Mouse (Mus musculus) embryo, embryonic 11.5 days (tissue): ENCODE measurements around the gene Prickle1.

Experiments
- DNase-seq: peaks from one replicate; pipeline ENCODE4 v3.0.0-alpha.2; 2012; ENCODE audit warnings: low read depth, low spot score

The Prickle1 gene

GRCm38 (mm10) chr15:93504808-93505207, 90.9 kb downstream of the Prickle1 start:
- no peak for DNase-seq

DNA sequence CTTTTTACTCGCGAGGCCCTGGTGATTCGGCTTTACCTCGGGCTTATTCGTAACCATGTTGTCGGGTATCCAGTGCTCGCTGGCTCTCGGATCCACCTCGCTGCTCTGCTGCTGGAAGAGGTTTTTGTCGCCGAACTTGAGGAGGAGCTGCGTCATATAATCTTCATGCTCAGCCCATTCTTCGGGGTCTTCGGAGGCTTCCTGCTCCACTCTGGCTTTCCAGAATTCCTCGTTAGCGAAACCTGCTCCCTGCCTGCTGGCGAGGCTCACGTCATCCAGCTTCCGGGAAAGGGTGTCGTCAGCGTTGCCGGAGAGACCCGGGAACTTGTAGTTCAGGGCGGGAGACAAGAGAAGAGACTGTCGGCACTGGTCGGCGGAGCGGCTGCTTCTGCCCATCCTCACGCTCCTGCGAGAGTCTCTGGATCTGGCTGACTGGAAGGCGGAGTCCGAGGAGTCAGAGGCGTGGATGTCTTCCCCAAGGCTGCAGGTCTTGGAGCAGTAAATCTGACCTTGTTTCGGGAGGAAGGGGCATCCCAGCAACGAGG, 92.4 kb downstream of the Prickle1 start:
- DNase-seq, result no peak

- no peak for DNase-seq
Measured at GRCm38 (mm10) chr15:93502703-93503102, 93.0 kb downstream of the Prickle1 start.

- no peak for DNase-seq
Measured at GRCm38 (mm10) chr15:93499866-93500265, 95.8 kb downstream of the Prickle1 start.

- no peak for DNase-seq
Measured at GRCm38 (mm10) chr15:93494700-93495099, 101.0 kb downstream of the Prickle1 start.

DNA sequence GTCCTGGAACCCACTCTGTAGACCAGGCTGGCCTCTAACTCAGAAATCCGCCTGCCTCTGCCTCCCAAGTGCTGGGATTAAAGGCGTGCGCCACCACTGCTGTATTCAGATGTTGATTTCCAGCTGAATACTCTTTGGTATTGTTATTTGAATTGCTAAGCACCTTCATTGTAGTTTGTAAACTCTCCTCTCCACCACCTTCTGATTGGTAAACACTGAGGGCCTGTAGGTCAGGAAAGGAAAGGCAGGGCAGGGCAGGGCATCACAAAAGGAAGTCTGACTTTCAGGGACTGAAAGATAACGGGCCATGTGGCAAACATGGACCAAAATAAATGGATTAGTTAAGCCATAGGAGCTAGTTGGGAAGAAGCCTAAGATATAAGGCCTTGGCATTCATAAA, 106.1 kb downstream of the Prickle1 start:
- no peak for DNase-seq

- no peak for DNase-seq
Measured at GRCm38 (mm10) chr15:93486066-93486465, 109.6 kb downstream of the Prickle1 start.

DNA sequence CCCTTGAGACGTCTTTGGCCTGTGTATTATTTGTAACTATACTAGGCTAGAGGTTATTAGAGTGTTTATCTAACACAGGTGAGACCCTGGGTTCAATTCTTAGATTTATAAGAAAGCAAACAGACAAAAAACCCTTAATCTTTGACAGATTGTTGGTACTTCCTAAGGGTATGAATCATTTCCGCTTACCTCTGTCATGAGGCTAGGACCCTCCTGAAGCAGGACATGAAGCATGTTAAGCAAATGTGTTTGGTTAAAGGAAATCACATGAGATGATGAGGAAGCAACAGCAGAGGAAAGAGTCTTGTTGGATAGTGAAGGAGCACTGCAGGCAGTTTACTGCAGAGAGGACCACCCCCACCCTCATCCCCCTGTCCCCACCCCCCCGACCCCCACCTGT, 110.4 kb downstream of the Prickle1 start:
- no peak for DNase-seq

GRCm38 (mm10) chr15:93484261-93484710, 111.4 kb downstream of the Prickle1 start:
- no peak for DNase-seq

GRCm38 (mm10) chr15:93481112-93481511, 114.6 kb downstream of the Prickle1 start:
- DNase-seq, result no peak

DNA sequence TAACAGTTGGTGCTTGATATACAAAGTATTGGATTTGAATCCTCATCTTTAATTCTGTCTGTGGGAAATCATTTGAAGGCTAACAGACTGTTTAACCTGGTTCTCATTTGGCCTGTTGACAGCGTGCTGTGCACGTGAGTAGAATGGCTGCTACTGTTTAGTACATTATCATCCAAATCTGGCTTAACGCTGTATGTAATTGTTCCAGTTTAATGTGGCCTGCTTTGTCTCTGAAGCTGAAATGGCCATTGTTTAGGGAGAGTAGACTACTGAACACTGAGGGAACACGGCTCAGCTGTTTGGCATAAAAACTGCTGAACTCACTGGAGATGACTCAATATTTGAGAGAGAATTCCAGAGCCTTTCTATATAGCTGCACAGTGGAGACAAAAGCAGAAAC, 116.2 kb downstream of the Prickle1 start:
- no peak for DNase-seq

- no peak for DNase-seq
Measured at GRCm38 (mm10) chr15:93478676-93479075, 117.0 kb downstream of the Prickle1 start.

DNA sequence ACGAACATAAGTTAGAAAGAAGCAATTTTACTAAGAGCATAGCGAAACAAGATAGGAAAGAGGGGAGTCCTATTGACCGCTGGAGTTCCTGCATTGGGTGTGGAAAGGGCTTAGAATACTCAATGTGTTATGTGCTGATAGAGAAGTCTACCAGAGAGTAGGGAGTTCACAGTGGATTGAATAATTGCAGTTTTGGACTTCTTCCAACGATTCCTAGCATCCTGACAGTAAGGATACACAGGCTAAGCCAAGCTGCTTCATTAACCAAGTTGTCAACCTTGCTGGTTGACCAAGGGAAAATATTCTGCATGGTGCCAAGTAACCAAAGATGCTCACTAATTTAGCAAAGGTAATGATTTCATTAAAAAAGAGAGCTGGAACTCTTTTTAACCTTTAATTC, 118.0 kb downstream of the Prickle1 start:
- no peak for DNase-seq

DNA sequence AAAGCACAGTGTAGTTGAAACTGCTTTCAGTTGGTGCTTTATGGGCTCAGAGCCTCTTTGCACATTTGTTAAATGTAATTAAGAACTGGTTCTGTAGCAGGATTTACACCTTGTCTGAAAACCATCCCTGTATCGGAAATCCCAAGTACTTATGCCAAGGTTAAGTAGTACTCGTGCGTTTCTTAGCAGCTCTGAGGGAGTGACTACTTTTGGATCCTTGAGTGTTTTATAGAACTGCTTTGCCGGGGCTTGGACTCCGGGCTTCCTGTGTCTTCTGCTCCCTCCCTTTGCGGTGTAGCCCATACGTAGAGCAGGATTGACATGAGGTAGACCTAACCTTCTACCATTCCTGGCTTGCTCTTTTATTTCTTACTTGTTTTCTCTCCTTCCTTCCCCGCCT, 120.0 kb downstream of the Prickle1 start:
- DNase-seq, result no peak

GRCm38 (mm10) chr15:93474277-93474676, 121.4 kb downstream of the Prickle1 start:
- no peak for DNase-seq

DNA sequence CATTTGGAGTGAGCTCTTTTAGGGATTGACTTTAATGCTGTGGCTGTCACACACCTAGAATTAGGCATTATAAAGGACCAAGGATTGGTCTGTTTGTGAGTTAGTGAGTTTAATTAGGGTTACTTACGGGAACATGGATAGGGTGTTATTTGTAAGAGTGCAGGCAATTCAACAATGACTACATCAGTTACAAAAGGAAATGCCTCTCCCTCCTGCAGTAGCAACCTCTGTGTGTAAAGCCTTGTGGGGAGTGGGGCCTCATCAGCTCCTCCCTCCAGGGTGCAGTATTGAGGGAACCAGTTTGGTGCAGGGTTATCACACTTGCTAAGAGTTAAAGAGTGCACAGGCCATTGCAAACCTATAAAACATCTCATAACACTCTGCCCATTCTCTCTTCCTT, 123.6 kb downstream of the Prickle1 start:
- no peak for DNase-seq

DNA sequence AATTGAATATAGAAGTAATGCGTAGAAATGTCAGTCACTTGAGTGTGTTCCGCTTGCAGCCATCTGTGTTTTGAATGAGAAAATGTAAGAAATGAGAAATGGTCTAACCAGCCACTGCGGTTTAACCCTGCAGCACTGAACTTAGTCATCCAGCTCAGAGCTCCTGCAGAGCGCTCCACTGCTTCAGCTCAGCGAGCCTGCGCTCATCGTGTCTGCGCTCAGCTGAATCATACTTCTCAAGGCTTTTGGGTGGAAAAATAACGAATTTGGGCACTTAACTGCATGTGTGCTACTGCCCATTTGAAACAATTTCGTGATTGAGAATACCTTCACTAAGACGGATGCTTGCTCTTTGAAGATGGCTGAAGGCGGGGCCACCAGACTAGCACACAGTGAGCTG, 124.0 kb downstream of the Prickle1 start:
- DNase-seq, result no peak

DNA sequence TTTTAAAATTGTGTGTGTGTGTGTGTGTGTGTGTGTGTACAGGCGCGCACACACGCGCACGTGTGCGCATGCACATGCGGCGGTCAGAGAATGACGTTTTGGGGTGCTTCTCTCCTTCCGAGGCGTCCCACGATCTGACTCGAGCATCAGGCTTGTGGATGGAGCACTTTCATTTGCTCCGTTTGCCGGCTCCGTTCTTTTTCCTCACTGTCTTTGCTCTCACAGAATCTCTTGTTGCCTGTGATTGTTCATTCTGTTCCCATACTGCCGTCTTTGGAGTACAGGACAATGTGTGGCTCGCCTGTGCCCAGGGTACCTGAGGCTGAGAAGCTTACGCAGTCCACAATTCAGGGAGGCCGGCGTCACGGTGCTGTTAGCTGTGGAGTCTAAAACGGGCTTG, 134.6 kb downstream of the Prickle1 start:
- no peak for DNase-seq

- DNase-seq, result no peak
Measured at GRCm38 (mm10) chr15:93459422-93459821, 136.3 kb downstream of the Prickle1 start.

GRCm38 (mm10) chr15:93456005-93456404, 139.7 kb downstream of the Prickle1 start:
- no peak for DNase-seq

DNA sequence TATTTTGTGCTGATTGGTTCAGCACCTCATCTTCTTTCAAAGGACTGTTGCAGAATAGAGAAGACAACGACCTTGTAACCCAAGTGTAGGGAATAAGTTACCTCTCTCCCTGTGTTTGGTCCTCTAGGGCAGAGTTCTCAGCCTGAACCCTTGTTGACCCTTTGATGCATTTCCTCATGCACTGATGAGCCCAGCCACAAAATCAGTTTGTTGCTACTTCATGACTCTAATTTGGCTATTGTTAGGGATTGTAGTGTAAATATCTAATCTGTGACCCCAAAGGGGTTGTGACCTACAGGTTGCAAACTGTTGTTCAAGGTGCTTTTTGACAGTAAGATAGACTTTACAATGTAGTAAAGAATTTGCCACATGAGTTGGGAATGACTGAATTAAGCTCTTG, 142.4 kb downstream of the Prickle1 start:
- no peak for DNase-seq
